In genomic region chr5:121766038-121766773, GRCm38 (mm10) we compare ENCODE assay signal across 13 mouse cellular contexts. TPM values are rescaled to one million over a fixed set of nuclear protein-coding genes. Genes with fewer than 3 reads are reported as not detected.
DNase-seq lines count a peak whose midpoint lies in the region; ATAC-seq and TF ChIP-seq lines count a peak whose summit lies in the region.
"Had no signal": no experiment of that assay in that cellular context is flagged by ENCODE, and none has a peak within 500 bp of the region (broad histone marks: within the 10 kb centered on the region; RNA-seq: fewer than 3 reads in every experiment).

No protein-coding gene starts in this region.

- H3K9me3 ChIP-seq in lung, embryonic 14.5 days (ENCODE audit: low read depth, low read length), result no peaks in the 10 kb centered on the region
- H3K9me3 ChIP-seq: heart, embryonic 13.5 days had no signal

- H3K4me3 ChIP-seq in lung, embryonic 14.5 days (ENCODE audit: low read depth, low read length), result no peak overlapping the region
- H3K4me3 ChIP-seq: erythroblast, embryonic 14.5 days; heart, embryonic 13.5 days had no signal

- H3K27ac ChIP-seq in lung, embryonic 14.5 days (ENCODE audit: low read depth), result no peak overlapping the region
- H3K27ac ChIP-seq: heart, embryonic 13.5 days had no signal

- no peak for ATAC-seq in CD4-positive, CD25-positive, alpha-beta regulatory T cell, adult 4 months
- ATAC-seq in lung, embryonic 14.5 days (ENCODE audit: insufficient read depth), result no peak
- ATAC-seq: inflammation-experienced regulatory T-cells, adult 6 months had no signal

- TF ChIP-seq CTCF in lung, embryonic 14.5 days (IDR thresholded peaks at IDR 0.05; ENCODE audit: low read depth), result peak; percentile 32

- H3K36me3 ChIP-seq in lung, embryonic 14.5 days (ENCODE audit: insufficient read depth), result peaks cover 40% of the 10 kb centered on the region; the same call in 1 of the 2 replicates

- 72% methylated on average over 4 of the region's 4 CpGs for WGBS in lung, embryonic 14.5 days

- no peaks in the 10 kb centered on the region for H3K27me3 ChIP-seq in lung, embryonic 14.5 days (ENCODE audit: insufficient read depth, low read length)
- H3K27me3 ChIP-seq: heart, embryonic 13.5 days had no signal

- no peaks in the 10 kb centered on the region for H3K4me1 ChIP-seq in lung, embryonic 14.5 days (ENCODE audit: insufficient read depth)

- peak; percentile 35 for DNase-seq in CD4-positive, CD25-positive, alpha-beta regulatory T cell, adult 2 months (ENCODE audit: low read depth, low spot score)
- peak; percentile 19 for DNase-seq in lung, embryonic 14.5 days
- no peak for DNase-seq in lung, adult 18-20 months
- DNase-seq in R1 (ENCODE audit: low read depth, low spot score), result peak; percentile 58
- peak; percentile 43 for DNase-seq in thymus, postnatal 14 days
- DNase-seq in natural killer cell, adult 2 months (ENCODE audit: low spot score in 2 of 2), result no peak
- no peak for DNase-seq in kidney, adult 11 months
- DNase-seq: adrenal gland, postnatal 10 days; lung, postnatal 4 days had no signal

- no peak overlapping the region for H3K9ac ChIP-seq in lung, embryonic 14.5 days
- H3K9ac ChIP-seq: heart, embryonic 13.5 days had no signal

- no peak overlapping the region for H3K4me2 ChIP-seq in lung, embryonic 14.5 days
- H3K4me2 ChIP-seq: heart, embryonic 13.5 days had no signal

RNA-seq across cellular contexts. Expression of gene Atxn2, which starts 55.1 kb away (rescaled TPM):
- 10 to 100 TPM; 27.0 to 41.6 TPM for polyA plus RNA-seq in CD4-positive, CD25-positive, alpha-beta regulatory T cell, adult 4 months (2017; shearing (Covaris generic))
- polyA plus RNA-seq in lung, embryonic 14.5 days (2014; fragmentation: Nextera tagmentation; extraction: Ambion mirVana), result 79.2 and 83.9 TPM in 2 replicates

Comparison
In these comparisons a context has a peak if more than half of its experiments do, and no peak if none do; other contexts are left out.
1. DNase-seq: peak in CD4-positive, CD25-positive, alpha-beta regulatory T cell, adult 2 months (single experiment), lung, embryonic 14.5 days (single experiment), R1 (single experiment) and thymus, postnatal 14 days (single experiment); none in lung, adult 18-20 months (0 of 2), natural killer cell, adult 2 months (0 of 2) and kidney, adult 11 months (single experiment).